Mouse (Mus musculus) T-helper 17 cell (primary cell): ENCODE results near the gene Slc30a5.
"Not testable (repeated sequence)": the region's sequence is repeated elsewhere in the genome, so short reads cannot be mapped to it uniquely, and the experiment has no call there.

Source experiments
- in situ Hi-C, 2 experiments: fragments of 300-600 bp; cut with MboI, MseI; formaldehyde crosslinking; loops; 1 replicate in 1 of 2; 2 replicates in 1 of 2; pipeline ENCODE4 v1.15.1; 2025; ENCODE audit warnings: high pct_unique_total_duplicates in 2 of 2

The Slc30a5 gene

DNA sequence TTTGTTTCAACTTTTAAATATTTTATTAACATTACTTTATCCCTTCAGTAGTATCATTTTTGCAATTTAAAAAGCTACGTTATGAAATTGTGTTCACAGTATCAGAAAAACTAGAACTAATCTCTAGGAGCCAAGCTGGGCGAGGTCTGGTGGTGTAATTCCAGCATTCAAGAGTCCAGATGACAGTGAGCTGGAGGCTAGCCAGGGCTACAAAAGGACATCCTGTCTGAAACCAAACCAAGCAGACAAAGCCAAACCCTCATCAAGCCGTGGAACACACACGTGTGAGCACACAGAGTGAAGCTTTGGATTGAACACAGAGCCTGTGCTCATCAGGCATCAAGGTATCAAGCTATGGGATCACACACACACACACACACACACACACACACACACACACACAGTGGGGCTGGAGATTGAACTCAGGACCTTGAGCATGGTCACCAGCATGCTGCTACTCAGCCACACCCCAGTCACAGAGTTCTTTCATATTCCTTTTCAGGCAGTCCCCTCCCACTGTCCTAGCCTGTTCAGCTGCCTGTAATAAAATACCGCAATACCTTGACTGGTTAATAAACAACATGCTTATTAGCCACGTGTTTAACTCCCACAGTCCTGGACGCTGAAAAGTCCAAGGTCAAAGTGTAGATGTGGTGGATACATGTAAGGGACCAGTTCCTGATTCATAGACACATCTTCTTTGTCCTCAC, 9.9 kb upstream of the Slc30a5 start:
- in situ Hi-C loops, result no loop called here

DNA sequence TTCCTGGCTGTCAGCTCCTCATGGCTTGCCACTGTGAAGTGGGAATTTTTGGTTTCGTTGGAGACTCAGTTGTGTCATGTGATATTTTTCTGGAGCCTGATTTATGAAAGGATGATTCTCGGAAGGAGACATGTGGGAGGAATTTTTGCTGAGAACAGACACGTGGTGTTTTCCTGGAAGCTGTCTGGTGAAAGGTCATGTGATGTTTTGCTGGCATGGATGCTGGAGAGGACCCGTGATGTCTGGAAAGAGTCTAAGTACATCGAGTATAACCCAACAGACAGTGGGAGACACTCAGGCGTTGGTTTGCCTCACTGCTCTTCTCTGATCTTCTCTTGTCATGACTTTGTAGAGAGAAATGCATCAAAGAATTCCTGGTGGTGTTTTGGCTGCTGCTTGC, 8.5 kb upstream of the Slc30a5 start:
- in situ Hi-C loops, result no loop called here

DNA sequence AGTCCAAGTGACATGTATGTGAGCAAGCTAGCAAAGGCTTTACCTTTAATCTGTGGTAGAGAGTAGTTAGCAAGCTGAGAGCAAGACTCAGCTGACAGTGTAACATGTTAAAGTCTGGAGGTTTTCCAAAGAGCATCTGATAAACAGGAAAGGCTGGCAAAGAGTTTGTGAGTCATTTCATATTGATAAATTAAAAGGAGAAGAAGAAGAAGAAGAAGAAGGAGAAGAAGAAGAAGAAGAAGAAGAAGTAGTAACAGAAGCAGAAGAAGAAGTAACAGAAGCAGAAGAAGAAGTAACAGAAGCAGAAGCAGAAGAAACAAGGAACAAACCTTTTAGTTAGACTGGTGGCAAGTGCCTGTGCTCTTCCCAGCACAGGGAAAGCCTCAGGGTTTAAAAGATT, 1.6 kb upstream of the Slc30a5 start:
- in situ Hi-C loops, result loop anchor here in 1 of 2 experiments (5.0 kb wide), 1 partner anchor 52 kb away; no protein-coding TSS in a partner anchor

DNA sequence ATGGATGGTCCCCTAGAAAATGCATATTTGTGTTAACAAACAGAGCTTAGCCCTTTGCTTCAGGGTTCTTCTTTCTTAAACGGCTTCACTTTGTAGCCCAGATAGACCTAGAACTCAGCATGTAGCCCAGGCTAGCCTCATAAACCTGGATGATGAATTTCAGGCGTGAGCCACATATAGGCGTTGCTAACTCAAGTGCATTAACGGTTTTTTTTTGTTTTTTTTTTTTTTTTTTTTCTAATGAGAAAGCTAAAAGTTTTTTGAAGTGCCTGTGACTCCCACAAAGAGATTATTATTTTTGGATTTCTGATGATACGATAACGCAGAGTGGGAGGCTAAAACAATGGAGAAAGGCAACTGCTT, 394 bp upstream of the Slc30a5 start:
- in situ Hi-C loops, result loop anchor here in 1 of 2 experiments (5.0 kb wide), 1 partner anchor 51 kb away; no protein-coding TSS in a partner anchor

DNA sequence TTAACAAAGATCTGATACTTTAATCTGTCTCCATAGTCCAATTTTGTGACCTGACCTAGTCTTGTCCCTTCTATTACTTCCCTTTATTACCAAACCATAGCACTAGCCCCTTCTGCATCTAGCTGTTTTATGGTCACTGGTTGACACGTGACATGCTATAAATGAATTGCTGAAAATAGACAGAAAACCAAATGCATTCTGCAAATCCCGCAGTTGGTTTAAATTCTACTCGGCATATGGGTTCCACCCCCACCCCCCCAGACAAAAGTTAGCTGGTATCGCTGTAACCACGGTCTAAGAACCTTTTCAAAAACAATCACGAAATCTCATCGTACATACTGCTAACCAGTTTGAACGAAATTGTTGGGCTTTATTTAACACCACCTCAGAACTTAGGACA, 1.0 kb downstream of the Slc30a5 start:
- in situ Hi-C loops, result loop anchor here in 1 of 2 experiments (5.0 kb wide), 1 partner anchor 50 kb away; no protein-coding TSS in a partner anchor

DNA sequence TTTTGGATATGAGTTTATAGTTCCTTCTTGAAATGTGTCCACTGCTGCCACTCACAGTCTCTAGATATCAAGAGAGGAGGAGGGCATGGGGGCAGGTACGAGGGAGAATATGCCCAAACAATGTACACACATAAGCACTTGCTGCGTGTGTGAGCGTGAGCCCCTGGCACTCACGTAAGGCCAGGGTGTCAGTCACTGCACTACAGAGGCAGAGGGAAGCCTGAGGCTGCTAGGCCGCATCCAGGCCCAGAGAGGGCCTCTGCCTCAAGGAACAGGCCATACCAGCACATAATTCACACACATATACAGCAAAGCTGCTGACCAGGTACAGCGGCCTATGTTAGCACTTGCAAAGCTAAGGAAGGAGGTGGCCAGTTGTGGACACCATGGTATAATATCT, 2.1 kb downstream of the Slc30a5 start:
- in situ Hi-C loops, result loop anchor here in 1 of 2 experiments (5.0 kb wide), 1 partner anchor 49 kb away; no protein-coding TSS in a partner anchor

DNA sequence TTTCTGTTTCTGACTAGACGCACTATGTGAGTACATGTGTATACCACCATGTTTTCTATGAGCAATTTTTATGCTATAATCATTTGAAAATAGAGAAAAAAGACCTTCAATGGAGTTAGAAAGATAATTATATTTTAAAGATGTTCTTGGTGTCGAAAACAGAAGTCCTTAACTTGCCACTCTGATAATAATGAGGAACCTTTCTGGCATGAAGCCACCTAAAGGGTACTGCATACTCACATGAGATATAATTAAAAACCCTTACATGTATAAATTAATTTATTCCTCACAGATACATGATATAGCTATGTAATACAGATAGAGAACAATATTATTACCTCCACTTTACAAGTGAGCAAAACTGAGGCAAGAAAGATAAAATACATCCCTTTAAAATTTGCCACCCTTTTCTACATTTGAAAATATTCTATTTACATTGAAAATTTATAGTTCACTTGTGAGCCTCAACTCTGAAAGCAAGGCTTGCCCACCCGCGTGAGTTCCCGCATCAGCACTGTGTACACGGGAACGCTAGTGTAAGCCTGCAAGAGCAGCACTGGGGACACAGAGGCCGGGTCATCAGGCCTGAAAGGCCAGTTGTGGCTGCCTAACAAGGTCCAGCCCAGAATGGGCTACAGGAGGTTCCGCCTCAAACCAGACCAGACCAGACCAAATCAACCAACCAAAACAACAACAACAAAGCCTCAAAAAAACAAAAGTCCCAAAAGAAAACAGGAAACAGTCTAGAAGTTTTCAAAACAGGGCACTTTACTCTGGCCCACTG, 7.4 kb downstream of the Slc30a5 start:
- in situ Hi-C loops, result no loop called here

DNA sequence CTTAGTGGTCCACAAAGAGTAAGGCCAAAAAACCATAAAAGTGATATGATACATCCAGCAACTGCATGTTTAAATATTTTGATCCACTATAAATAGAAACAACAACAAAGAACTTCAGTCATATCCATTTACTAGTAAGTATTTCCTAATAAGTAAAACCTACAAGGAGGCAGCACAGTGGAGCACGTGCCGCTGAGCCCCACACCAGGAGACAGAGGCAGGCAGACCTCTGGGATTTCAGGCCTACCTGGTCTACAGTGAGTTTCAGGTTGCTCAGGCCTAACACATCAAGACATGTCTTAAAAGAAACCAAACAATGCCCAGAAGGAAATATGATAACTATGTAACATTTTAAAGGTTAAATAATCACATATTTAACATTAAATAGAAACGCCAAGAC, 8.3 kb downstream of the Slc30a5 start:
- in situ Hi-C loops, result loop anchor here in 1 of 2 experiments (25.0 kb wide), 1 partner anchor 738 kb away; no protein-coding TSS in a partner anchor

DNA sequence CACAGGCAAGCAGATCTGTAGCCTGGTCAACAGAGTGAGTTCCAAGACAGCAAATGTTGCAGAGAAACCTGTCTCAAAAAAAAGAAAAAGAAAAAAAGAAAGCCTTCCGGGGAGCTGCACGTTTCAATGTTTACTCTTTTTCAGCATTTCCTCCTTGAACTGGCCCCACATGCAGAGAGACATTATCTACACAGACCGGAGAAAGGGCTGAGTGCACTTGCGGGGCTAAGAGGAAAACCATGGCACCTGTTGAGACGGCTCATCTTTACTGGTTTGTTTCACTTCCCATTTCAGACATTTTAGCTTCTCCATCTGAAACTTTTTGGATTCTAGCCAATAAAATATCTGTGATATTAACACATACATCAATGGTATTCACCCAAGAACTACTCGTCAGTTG, 8.9 kb downstream of the Slc30a5 start:
- in situ Hi-C loops, result loop anchor here in 1 of 2 experiments (25.0 kb wide), 1 partner anchor 737 kb away; no protein-coding TSS in a partner anchor

DNA sequence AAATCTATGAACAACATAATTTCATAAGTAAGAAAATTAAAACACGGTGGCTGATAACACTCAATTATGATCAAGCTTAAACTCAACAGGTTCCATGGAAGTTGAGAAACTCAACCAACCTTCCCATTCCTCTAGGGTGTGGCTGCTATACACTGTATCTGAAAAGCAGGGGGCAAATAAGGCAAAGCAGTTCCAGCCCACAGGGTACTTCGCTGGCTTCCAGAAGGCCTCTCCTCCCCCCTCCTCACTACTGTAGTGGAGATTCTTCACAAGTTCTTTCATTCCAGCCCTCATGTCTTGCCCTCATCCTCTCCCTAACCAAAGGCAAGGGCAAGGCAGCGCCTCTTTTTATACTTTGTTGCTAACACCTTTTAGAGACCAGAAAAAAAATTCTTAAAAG, 9.4 kb downstream of the Slc30a5 start:
- in situ Hi-C loops, result loop anchor here in 1 of 2 experiments (25.0 kb wide), 1 partner anchor 737 kb away; no protein-coding TSS in a partner anchor

DNA sequence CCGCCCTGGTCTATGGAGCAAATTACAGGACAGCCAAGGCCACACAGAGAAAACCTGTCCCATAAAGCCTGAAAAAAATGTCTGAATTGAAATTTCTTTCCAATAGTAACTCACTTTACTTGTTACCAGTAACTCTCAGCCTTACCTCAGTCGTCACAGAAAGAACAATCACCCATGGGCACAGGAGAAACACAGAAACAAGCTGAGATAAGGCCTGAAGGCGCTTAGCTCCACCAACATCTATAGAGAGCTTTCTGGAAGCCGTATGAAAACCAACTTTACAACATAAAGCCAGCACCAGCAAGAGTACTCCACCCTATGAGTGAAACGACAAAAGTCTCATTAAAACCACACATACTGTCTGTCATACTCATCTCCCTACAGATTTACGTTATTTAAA, 18.8 kb downstream of the Slc30a5 start:
- in situ Hi-C loops, result loop anchor here (5.0 to 25.0 kb wide), 3 partner anchors 330 to 727 kb away; no protein-coding TSS in a partner anchor

DNA sequence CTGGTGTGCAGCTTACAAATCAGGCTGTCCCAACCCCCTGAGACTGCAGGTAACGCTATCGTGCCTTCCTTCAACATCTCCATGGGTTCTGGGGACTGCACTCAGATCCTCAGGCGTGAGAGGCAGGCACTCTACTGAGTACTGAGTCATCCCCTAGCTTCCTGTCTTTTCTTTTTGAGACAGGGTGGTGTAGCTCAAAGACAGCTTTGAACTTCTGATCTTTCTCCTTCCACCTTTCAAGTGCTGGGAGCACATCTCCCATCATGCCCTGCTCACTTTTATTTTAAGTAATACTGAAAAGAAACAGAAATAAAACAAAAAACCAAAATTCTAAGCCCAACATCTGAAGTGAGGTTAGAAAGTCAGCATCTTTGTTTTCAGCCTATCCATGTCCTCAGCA, 27.5 kb downstream of the Slc30a5 start:
- in situ Hi-C loops, result loop anchor here in 1 of 2 experiments (10.0 to 25.0 kb wide), 2 partner anchors 718 to 1951 kb away; no protein-coding TSS in a partner anchor

DNA sequence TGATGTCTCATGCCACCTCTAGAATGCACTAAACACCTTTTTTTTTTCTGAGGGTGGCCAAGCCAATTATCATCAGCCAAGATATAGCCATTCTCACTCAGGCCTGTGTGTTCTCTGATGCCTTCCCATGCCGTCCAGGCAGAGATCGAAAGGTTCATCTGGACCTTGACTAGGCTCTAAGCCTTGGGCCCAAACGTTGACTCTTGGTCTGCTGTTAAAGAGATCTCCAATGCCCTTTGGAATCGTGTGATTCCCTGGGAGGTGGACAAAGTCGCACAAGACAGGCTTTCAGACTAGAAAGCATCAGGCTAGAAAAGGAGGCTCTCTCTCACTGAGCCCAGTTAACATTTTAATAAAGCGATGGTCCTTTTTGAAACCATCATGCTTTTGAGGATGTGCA, 36.1 kb downstream of the Slc30a5 start:
- in situ Hi-C loops, result no loop called here

DNA sequence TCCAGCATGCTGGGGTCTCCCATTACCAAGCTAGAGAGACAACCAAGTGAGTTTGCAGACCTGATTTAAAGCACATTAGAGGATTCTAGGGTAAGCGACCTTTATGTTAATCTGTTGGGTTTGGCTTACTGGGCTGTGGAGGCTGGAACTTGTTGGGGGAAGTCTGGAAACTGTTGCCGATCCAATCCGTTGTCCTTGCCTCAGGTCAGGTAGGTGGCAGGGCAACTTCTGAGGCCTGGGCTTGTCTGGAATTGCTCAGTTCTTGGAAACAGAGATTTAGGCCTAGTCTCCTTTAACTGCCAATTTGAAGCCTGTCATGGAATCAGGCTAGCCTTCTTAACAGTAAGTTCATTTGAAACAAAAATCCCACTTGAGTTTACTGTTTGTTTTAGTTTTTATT, 44.1 kb downstream of the Slc30a5 start:
- in situ Hi-C loops, result no loop called here

DNA sequence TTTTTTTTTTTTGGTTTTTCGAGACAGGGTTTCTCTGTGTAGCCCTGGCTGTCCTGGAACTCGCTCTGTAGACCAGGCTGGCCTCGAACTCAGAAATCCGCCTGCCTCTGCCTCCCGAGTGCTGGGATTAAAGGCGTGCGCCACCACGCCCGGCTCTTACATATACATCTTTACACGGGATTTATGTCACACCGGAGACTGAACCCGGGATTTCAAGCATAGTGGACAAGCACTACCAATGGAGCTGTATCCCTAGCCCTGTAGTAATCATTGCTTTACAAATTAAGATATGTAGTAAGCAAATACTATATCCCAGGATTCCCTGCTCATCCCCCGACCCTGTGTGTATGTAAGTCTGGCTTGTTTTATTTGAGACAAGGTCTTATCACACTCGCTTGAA, 45.2 kb downstream of the Slc30a5 start:
- in situ Hi-C loops, result not testable (repeated sequence)

DNA sequence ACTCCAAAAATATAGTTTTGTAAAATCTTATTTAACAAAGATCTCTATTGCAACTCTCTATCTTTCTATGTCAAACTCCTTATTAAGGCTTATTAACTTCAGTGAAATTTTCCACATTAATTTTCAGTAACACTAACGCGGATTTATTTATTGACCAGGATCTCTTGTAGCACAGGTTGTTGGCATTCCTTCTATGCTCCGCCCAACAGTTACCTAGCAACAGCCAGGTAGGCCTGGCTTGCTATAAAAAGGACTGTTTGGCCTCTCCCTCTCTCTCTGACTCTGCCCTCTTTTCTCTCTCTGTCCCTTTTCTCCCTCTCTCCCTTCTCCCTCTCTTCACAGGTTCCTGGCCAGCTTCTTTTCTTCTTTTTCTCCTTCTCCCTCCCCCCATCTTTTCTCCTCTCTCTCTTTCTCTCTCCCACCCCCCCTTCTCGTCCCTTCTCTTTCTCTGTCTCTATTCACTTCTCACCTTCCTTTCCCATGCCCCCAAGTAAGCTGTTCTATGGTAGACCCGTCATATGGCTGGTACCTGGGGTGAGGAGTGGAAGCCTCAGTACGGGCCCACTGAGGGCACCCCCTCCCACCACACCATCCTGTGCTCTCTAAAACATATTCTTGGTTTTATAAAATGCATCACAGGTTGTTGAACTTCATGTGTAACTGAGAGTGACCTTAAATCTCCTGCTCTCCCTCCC, 45.8 kb downstream of the Slc30a5 start:
- in situ Hi-C loops, result no loop called here

DNA sequence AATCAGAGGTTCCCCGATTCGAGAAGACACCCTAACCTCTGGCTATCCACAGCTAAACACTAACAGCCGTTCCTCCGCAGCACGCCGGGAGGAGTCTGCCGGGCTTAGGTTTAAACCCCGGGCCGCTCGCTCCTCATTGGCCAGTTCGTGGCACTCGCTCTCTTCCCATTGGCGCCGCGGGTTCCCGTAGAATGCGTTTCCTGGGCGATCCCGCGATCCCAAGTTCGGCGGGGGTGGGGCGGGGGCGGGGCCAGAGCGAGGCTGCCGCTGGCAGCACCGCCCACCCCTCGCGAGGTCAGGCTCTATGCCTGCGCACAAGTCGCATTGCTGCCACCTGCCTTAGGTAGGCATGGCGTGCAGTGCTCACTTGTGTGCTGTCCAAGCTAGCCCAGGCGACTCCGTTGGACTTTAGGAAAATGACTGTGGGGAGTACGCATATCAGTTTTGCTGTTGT, 46.8 kb downstream of the Slc30a5 start, which contains the start of gene Ccnb1:
Ccnb1 (minus strand) TSS at position 157 of the 454 bp plus-strand sequence.
- in situ Hi-C loops, result no loop called here

DNA sequence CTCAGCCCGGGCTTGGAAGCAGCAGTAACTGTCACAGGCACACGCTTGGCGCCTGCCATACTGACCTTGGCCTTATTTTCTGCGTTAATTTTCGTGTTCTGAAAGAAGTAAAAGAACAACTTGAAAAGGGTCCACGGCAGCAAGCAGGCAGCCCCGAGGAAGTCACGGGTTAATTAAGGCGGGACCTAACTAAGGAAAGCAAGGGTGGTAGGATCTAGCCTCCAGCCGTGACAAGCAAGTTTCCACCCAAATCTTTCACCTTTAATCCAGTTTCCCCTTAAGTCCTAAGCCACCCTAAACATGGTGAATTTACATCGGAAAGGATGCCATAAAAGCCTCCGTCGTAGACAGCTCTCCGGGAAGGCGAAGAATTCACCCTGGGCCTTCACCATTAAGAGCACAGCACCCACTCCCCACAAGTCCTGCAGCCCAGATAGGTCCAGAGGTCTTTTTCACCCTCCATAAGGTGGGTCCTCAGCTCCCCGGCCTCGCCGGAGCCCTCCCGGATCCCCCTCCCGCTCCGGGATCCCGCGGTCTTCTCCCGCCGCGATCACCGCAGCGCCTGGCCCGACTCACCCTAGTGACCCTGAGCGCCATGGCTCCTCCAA, 47.3 kb downstream of the Slc30a5 start:
- in situ Hi-C loops, result no loop called here

DNA sequence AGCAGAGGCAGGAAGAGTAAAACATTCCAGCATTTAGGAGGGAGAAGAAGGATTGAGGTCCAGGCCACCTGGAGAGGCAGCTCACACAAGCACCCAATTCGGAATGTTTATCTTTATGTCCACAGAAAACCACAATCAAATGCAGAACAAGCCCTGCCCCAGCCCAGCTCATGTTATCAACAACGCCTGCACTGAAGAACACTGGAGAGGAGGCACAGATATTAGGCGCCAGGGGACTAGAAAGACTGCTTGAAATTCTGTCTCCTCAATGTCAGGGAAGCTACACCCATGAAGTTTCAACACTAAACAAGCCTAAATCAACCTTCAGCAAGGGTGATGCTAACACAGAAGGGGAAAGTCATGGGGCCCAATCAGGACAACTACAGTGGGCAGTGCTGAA, 55.7 kb downstream of the Slc30a5 start:
- in situ Hi-C loops, result no loop called here

DNA sequence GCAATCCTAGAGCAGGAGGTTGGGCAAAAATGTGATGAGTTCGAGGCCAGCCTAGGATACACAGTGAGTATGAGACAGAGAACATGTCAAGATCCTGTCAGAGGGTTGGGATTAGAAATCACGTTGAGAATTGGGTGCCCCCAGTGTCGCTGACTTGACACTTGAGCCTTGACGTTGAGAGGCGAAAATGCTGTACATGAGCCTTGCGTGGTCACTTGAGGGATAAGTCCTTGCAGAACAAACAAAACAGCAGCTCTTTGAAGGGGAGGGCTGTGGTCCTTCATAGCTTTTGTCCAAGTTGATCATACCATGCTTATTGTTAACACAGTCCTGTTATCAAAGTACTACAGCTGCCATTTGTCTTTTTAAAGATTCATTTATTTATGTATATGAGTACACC, 56.5 kb downstream of the Slc30a5 start:
- in situ Hi-C loops, result no loop called here

DNA sequence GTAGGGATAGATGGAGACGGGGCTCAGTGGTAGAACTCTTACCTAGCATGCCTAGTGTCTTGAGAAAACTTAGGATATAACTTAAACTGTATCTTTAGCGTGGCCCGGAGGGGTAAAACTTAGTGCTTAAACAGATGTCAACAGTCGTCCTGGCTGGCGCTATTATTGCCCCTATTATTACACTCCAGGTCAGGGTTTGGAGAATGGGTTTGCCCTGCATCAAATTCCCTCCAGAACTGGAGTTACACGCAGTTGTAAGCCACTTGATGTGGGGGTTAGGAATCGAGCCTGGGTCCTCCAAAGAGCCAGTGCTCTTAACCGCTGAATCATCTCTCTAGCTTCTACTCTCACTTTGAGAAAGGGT, 57.2 kb downstream of the Slc30a5 start:
- in situ Hi-C loops, result no loop called here
